Mouse (Mus musculus) myocyte (in vitro differentiated cells): ENCODE data around the gene Espl1. TPM values are rescaled to one million over a fixed set of nuclear protein-coding genes. Genes with fewer than 3 reads are reported as not detected.

Experiments
- H3K27me3 ChIP-seq: one replicate; pipeline ENCODE4 v1.6.1; 2011; ENCODE audit not compliant: control insufficient read depth, insufficient read depth, insufficient read length
- H3K36me3 ChIP-seq: one replicate; pipeline ENCODE4 v1.6.1; 2011; ENCODE audit not compliant: control insufficient read depth, insufficient read depth
- H3K4me2 ChIP-seq: one replicate; pipeline ENCODE4 v1.6.1; 2011; ENCODE audit warnings: low read depth, control low read depth
- H3K4me3 ChIP-seq: one replicate; pipeline ENCODE4 v1.5.1; 2011; ENCODE audit warnings: mild to moderate bottlenecking, control low read depth, moderate library complexity
- H3K79me2 ChIP-seq: one replicate; pipeline ENCODE4 v1.6.1; 2011; ENCODE audit not compliant: control insufficient read depth, insufficient read depth
- H3ac ChIP-seq: one replicate; pipeline ENCODE4 v1.6.1; 2011; ENCODE audit not compliant: control insufficient read depth, insufficient read length
- CEBPB ChIP-seq: IDR thresholded peaks from 2 replicates; pipeline ENCODE4 v1.6.1; 2011; ENCODE audit warnings: mild to moderate bottlenecking, moderate library complexity; ENCODE audit not compliant: poor library complexity, insufficient read depth, severe bottlenecking
- MYOD1 ChIP-seq, 3 experiments: IDR thresholded peaks; one replicate each; pipeline ENCODE4 v1.6.1; 2011; ENCODE audit warnings: control low read depth in 2 of 3, low read depth in 2 of 3, mild to moderate bottlenecking in 2 of 3, moderate library complexity in 1 of 3; ENCODE audit not compliant: insufficient read length in 2 of 3, control insufficient read depth in 1 of 3
- REST ChIP-seq: IDR thresholded peaks from one replicate; pipeline ENCODE4 v1.6.1; 2011; ENCODE audit warnings: mild to moderate bottlenecking, control low read depth, moderate library complexity; ENCODE audit not compliant: insufficient read depth, insufficient read length
- SRF ChIP-seq: IDR thresholded peaks from one replicate; pipeline ENCODE4 v1.6.1; 2011; ENCODE audit warnings: low read depth; ENCODE audit not compliant: control insufficient read depth, insufficient read length
- USF1 ChIP-seq: IDR thresholded peaks from one replicate; pipeline ENCODE4 v1.6.1; 2011; ENCODE audit warnings: low read depth, mild to moderate bottlenecking, control low read depth, moderate library complexity
- polyA plus RNA-seq: library from polyadenylated mRNA; unstranded; fragments of >200 nt; fragmentation: generic; extraction: Trizol; gene quantifications from one replicate; pipeline ENCODE4 v1.2.1, GENCODE M21; 2012; ENCODE audit warnings: missing spikeins

Espl1 gene
- polyA plus RNA-seq, 1 experiment, result 16.7 TPM

GRCm38 (mm10) chr15:102370727-102371126 is 74.7 kb downstream of the Espl1 start:
- Histone ChIP-seq H3ac (no peak overlapping the region), H3K4me2 (no peak overlapping the region), H3K4me3 (no peak overlapping the region), H3K27me3 (no peaks in the 10 kb centered on the region), H3K79me2 (no peaks in the 10 kb centered on the region), H3K36me3 (no peaks in the 10 kb centered on the region)
- TF ChIP-seq CEBPB, result no peak
- no peak for TF ChIP-seq USF1
- no peak for TF ChIP-seq SRF
- TF ChIP-seq MYOD1 (IDR thresholded peaks at IDR 0.05; ENCODE audit: control insufficient read depth in 1 of 3, insufficient read length in 2 of 3, low read depth in 2 of 3), result no peak
- TF ChIP-seq REST, result no peak

Other genes starting within 250 kb of the Espl1 start
- gene Eif4b, start 222.5 kb upstream of the Espl1 start, polyA plus RNA-seq, result 266 TPM
- 128 TPM for gene Tns2, start 195.9 kb upstream of the Espl1 start, polyA plus RNA-seq
- 51.0 TPM for gene Spryd3, start 160.0 kb upstream of the Espl1 start, polyA plus RNA-seq
- 182 TPM for gene Igfbp6, start 151.9 kb upstream of the Espl1 start, polyA plus RNA-seq
- 0.43 TPM for gene Soat2, start 145.7 kb upstream of the Espl1 start, polyA plus RNA-seq
- 42.3 TPM for gene Zfp740, start 93.0 kb upstream of the Espl1 start, polyA plus RNA-seq
- gene Csad, start 91.5 kb upstream of the Espl1 start, polyA plus RNA-seq, result 18.8 TPM
- gene Itgb7, start 64.3 kb upstream of the Espl1 start, polyA plus RNA-seq, result 2.0 TPM
- gene Rarg, start 38.7 kb upstream of the Espl1 start, polyA plus RNA-seq, result 63.8 TPM
- gene Gm9918, start 25.7 kb upstream of the Espl1 start, polyA plus RNA-seq, result not detected
- gene Mfsd5, start 16.8 kb upstream of the Espl1 start, polyA plus RNA-seq, result 83.3 TPM
- 476 TPM for gene Pfdn5, start 29.9 kb downstream of the Espl1 start, polyA plus RNA-seq
- gene Myg1, start 35.4 kb downstream of the Espl1 start, polyA plus RNA-seq, result 97.0 TPM
- gene Aaas, start 54.5 kb downstream of the Espl1 start, polyA plus RNA-seq, result 57.5 TPM
- 0.24 TPM for gene Sp7, start 70.9 kb downstream of the Espl1 start, polyA plus RNA-seq
- gene Sp1, start 109.9 kb downstream of the Espl1 start, polyA plus RNA-seq, result 11.7 TPM
- gene Amhr2, start 149.1 kb downstream of the Espl1 start, polyA plus RNA-seq, result 0.32 TPM
- 92.9 TPM for gene Prr13, start 162.8 kb downstream of the Espl1 start, polyA plus RNA-seq
- gene Pcbp2, start 174.3 kb downstream of the Espl1 start, polyA plus RNA-seq, result 892 TPM
- not detected for gene Gm10337, start 207.5 kb downstream of the Espl1 start, polyA plus RNA-seq
- 5.9 TPM for gene Map3k12, start 220.8 kb downstream of the Espl1 start, polyA plus RNA-seq
- 76.2 TPM for gene Tarbp2, start 221.9 kb downstream of the Espl1 start, polyA plus RNA-seq
- gene Npff, start 228.7 kb downstream of the Espl1 start, polyA plus RNA-seq, result 0.84 TPM